Mouse (Mus musculus) thymus, postnatal 14 days (tissue): ENCODE measurements around the gene Mcat.

Experiments used
- DNase-seq: peaks from one replicate; pipeline ENCODE4 v3.0.0; 2021

Gene Mcat

GRCm38 (mm10) chr15:83575543-83575942 is 12.0 kb upstream of the Mcat start:
- no peak for DNase-seq

- DNase-seq, result no peak
Observed at GRCm38 (mm10) chr15:83574731-83575351, 11.3 kb upstream of the Mcat start.

GRCm38 (mm10) chr15:83573606-83574005 is 10.0 kb upstream of the Mcat start:
- DNase-seq, result no peak

- DNase-seq, result no peak
Observed at GRCm38 (mm10) chr15:83572132-83572531, 8.5 kb upstream of the Mcat start.

- no peak for DNase-seq
Observed at GRCm38 (mm10) chr15:83571636-83572035, 8.0 kb upstream of the Mcat start.

GRCm38 (mm10) chr15:83570641-83571040 is 7.1 kb upstream of the Mcat start:
- DNase-seq, result peak; percentile 45

- DNase-seq, result no peak
Observed at GRCm38 (mm10) chr15:83569682-83570081, 6.1 kb upstream of the Mcat start.

GRCm38 (mm10) chr15:83568544-83568943 is 5.0 kb upstream of the Mcat start:
- DNase-seq, result no peak

GRCm38 (mm10) chr15:83567728-83568127 is 4.1 kb upstream of the Mcat start:
- no peak for DNase-seq

- no peak for DNase-seq
Observed at GRCm38 (mm10) chr15:83566006-83566405, 2.4 kb upstream of the Mcat start.

GRCm38 (mm10) chr15:83565434-83565833 is 1.8 kb upstream of the Mcat start:
- DNase-seq, result no peak

- peak; percentile 69 for DNase-seq
Observed at GRCm38 (mm10) chr15:83563857-83564651, 467 bp upstream of the Mcat start.

GRCm38 (mm10) chr15:83562626-83563270 is 839 bp downstream of the Mcat start:
- peak; percentile 86 for DNase-seq

- DNase-seq, result no peak
Observed at GRCm38 (mm10) chr15:83560941-83561477, 2.6 kb downstream of the Mcat start.

- DNase-seq, result peak; percentile 92
Observed at GRCm38 (mm10) chr15:83555161-83555974, 8.2 kb downstream of the Mcat start.

- DNase-seq, result no peak
Observed at GRCm38 (mm10) chr15:83553831-83554230, 9.8 kb downstream of the Mcat start.

- DNase-seq, result no peak
Observed at GRCm38 (mm10) chr15:83550137-83550536, 13.4 kb downstream of the Mcat start.

GRCm38 (mm10) chr15:83547144-83547543 is 16.4 kb downstream of the Mcat start:
- no peak for DNase-seq

- DNase-seq, result no peak
Observed at GRCm38 (mm10) chr15:83546029-83546428, 17.6 kb downstream of the Mcat start.

- no peak for DNase-seq
Observed at GRCm38 (mm10) chr15:83541647-83542287, 21.8 kb downstream of the Mcat start.

- DNase-seq, result no peak
Observed at GRCm38 (mm10) chr15:83539905-83540304, 23.7 kb downstream of the Mcat start.

GRCm38 (mm10) chr15:83538855-83539254 is 24.7 kb downstream of the Mcat start:
- no peak for DNase-seq
